Mouse (Mus musculus) lung, embryonic 16.5 days (tissue): ENCODE results near the gene Meis3. TPM values are rescaled to one million over a fixed set of nuclear protein-coding genes. Genes with fewer than 3 reads are reported as not detected.

ENCODE experiments used
- ATAC-seq: fragments of 200-750 bp; cut with Nextera tagmentation; 2 replicates; pipeline ENCODE4 v1.8.0; 2017; ENCODE audit warnings: low read depth, mild to moderate bottlenecking, moderate library complexity
- H3K27ac ChIP-seq: fragments of 300-500 bp; sonication (generic); 2 replicates; pipeline ENCODE4 v1.5.1; 2014; ENCODE audit warnings: mild to moderate bottlenecking, control low read depth, low read length
- H3K27me3 ChIP-seq: fragments of 300-500 bp; sonication (generic); 2 replicates; pipeline ENCODE4 v1.6.1; 2014; ENCODE audit warnings: low read depth, low read length, mixed read lengths; ENCODE audit not compliant: control insufficient read depth, insufficient read depth
- H3K36me3 ChIP-seq: fragments of 300-500 bp; sonication (generic); 2 replicates; pipeline ENCODE4 v1.6.1; 2014; ENCODE audit warnings: low read length; ENCODE audit not compliant: control insufficient read depth, insufficient read depth
- H3K4me1 ChIP-seq: fragments of 300-500 bp; sonication (generic); replicated peaks from 2 replicates; pipeline ENCODE4 v1.6.1; 2014; ENCODE audit warnings: low read length, mixed read lengths; ENCODE audit not compliant: control insufficient read depth, insufficient read depth
- H3K4me2 ChIP-seq: fragments of 300-500 bp; sonication (generic); 2 replicates; pipeline ENCODE4 v1.6.1; 2014; ENCODE audit warnings: low read depth, low read length, control low read depth
- H3K4me3 ChIP-seq: fragments of 300-500 bp; sonication (generic); 2 replicates; pipeline ENCODE4 v1.5.1; 2014; ENCODE audit warnings: mild to moderate bottlenecking, low read length, control low read depth
- H3K9ac ChIP-seq: fragments of 300-500 bp; sonication (generic); 2 replicates; pipeline ENCODE4 v1.6.1; 2014; ENCODE audit warnings: low read length, control low read depth
- H3K9me3 ChIP-seq: fragments of 300-500 bp; sonication (generic); 2 replicates; pipeline ENCODE4 v1.6.1; 2016; ENCODE audit warnings: low read length; ENCODE audit not compliant: control insufficient read depth
- WGBS: fragments of 180-500 bp; shearing (Covaris S2); extraction: QIAGEN DNeasy Blood & Tissue Kit; methylation state at CpG from one replicate; pipeline ENCODE4 v1.1.7; 2014; 5-methylcytosine and 5-hydroxymethylcytosine counted together
- polyA plus RNA-seq: library from polyadenylated mRNA; unstranded; fragments of >200 nt; fragmentation: Nextera tagmentation; extraction: Ambion mirVana; gene quantifications from 2 replicates; pipeline ENCODE4 v1.2.1, GENCODE M21; 2015

Gene Meis3
- polyA plus RNA-seq, 1 experiment from 2014 or later = 19.5 TPM

- WGBS = 0% methylated on average over 10 of the region's 10 CpGs
- Histone ChIP-seq H3K4me3 (peak overlapping the region; percentile 63), H3K36me3 (no peaks in the 10 kb centered on the region), H3K9me3 (no peaks in the 10 kb centered on the region), H3K9ac (peak overlapping the region; percentile 73), H3K27ac (no peak overlapping the region), H3K4me2 (peak overlapping the region; percentile 78), H3K27me3 (no peaks in the 10 kb centered on the region), H3K4me1 (peaks cover 6% of the 10 kb centered on the region; the same call in 1 of the 2 replicates)
- ATAC-seq = peak; percentile 10
Observed at GRCm38 (mm10) chr7:16175542-16175931, 647 bp downstream of the Meis3 start.

GRCm38 (mm10) chr7:16178114-16178513 is 3.2 kb downstream of the Meis3 start:
- no peaks in the 10 kb centered on the region for H3K27me3 ChIP-seq
- H3K9me3 ChIP-seq = no peaks in the 10 kb centered on the region
- ATAC-seq = no peak
- H3K9ac ChIP-seq = no peak overlapping the region
- peaks cover 6% of the 10 kb centered on the region; the same call in 1 of the 2 replicates for H3K4me1 ChIP-seq
- no peak overlapping the region for H3K4me2 ChIP-seq
- 68% methylated on average over 4 of the region's 4 CpGs for WGBS
- no peak overlapping the region for H3K27ac ChIP-seq
- H3K36me3 ChIP-seq = no peaks in the 10 kb centered on the region
- no peak overlapping the region for H3K4me3 ChIP-seq

- Histone ChIP-seq H3K9ac (no peak overlapping the region), H3K27ac (no peak overlapping the region), H3K4me2 (no peak overlapping the region), H3K36me3 (peaks cover 2% of the 10 kb centered on the region; the same call in 1 of the 2 replicates), H3K27me3 (no peaks in the 10 kb centered on the region), H3K4me1 (no peaks in the 10 kb centered on the region), H3K4me3 (no peak overlapping the region), H3K9me3 (no peaks in the 10 kb centered on the region)
- no peak for ATAC-seq
- WGBS = 21% methylated on average over 8 of the region's 8 CpGs
Observed at GRCm38 (mm10) chr7:16183663-16184062, 8.8 kb downstream of the Meis3 start.

- H3K27me3 ChIP-seq = no peaks in the 10 kb centered on the region
- H3K9me3 ChIP-seq = no peaks in the 10 kb centered on the region
- WGBS = 74% methylated on average over 8 of the region's 8 CpGs
- H3K4me1 ChIP-seq = no peaks in the 10 kb centered on the region
- no peak overlapping the region for H3K9ac ChIP-seq
- H3K36me3 ChIP-seq = peaks cover 2% of the 10 kb centered on the region; the same call in 1 of the 2 replicates
- H3K4me3 ChIP-seq = no peak overlapping the region
- H3K4me2 ChIP-seq = no peak overlapping the region
- no peak overlapping the region for H3K27ac ChIP-seq
- no peak for ATAC-seq
Observed at GRCm38 (mm10) chr7:16187494-16187893, 12.6 kb downstream of the Meis3 start.

GRCm38 (mm10) chr7:16192315-16192714 is 17.4 kb downstream of the Meis3 start:
- Histone ChIP-seq H3K4me1 (no peaks in the 10 kb centered on the region), H3K9ac (no peak overlapping the region), H3K4me2 (no peak overlapping the region), H3K4me3 (no peak overlapping the region), H3K27ac (no peak overlapping the region), H3K9me3 (no peaks in the 10 kb centered on the region), H3K36me3 (peaks cover 4% of the 10 kb centered on the region), H3K27me3 (no peaks in the 10 kb centered on the region)
- peak; percentile 32; the same call in 1 of the 2 replicates for ATAC-seq
- 14% methylated on average over 5 of the region's 5 CpGs for WGBS

- H3K4me3 ChIP-seq = no peak overlapping the region
- no peaks in the 10 kb centered on the region for H3K27me3 ChIP-seq
- 52% methylated on average over 3 of the region's 3 CpGs for WGBS
- no peaks in the 10 kb centered on the region for H3K4me1 ChIP-seq
- no peaks in the 10 kb centered on the region for H3K9me3 ChIP-seq
- no peak for ATAC-seq
- no peak overlapping the region for H3K4me2 ChIP-seq
- H3K9ac ChIP-seq = no peak overlapping the region
- H3K36me3 ChIP-seq = peaks cover 14% of the 10 kb centered on the region
- H3K27ac ChIP-seq = no peak overlapping the region
Observed at GRCm38 (mm10) chr7:16193702-16194101, 18.8 kb downstream of the Meis3 start.

GRCm38 (mm10) chr7:16196616-16197015 is 21.7 kb downstream of the Meis3 start:
- no peaks in the 10 kb centered on the region for H3K27me3 ChIP-seq
- H3K4me3 ChIP-seq = no peak overlapping the region
- 56% methylated on average over 6 of the region's 6 CpGs for WGBS
- H3K9ac ChIP-seq = no peak overlapping the region
- H3K4me2 ChIP-seq = no peak overlapping the region
- H3K4me1 ChIP-seq = no peaks in the 10 kb centered on the region
- H3K27ac ChIP-seq = no peak overlapping the region
- no peak for ATAC-seq
- no peaks in the 10 kb centered on the region for H3K9me3 ChIP-seq
- peaks cover 22% of the 10 kb centered on the region for H3K36me3 ChIP-seq

- peaks cover 24% of the 10 kb centered on the region for H3K36me3 ChIP-seq
- WGBS = 71% methylated on average over 5 of the region's 5 CpGs
- H3K27ac ChIP-seq = peak overlapping the region; percentile 39
Observed at GRCm38 (mm10) chr7:16197166-16197565, 22.3 kb downstream of the Meis3 start.

GRCm38 (mm10) chr7:16198540-16198939 is 23.6 kb downstream of the Meis3 start:
- no peak overlapping the region for H3K9ac ChIP-seq
- no peak for ATAC-seq
- H3K4me3 ChIP-seq = no peak overlapping the region
- peaks cover 24% of the 10 kb centered on the region for H3K36me3 ChIP-seq
- no peaks in the 10 kb centered on the region for H3K4me1 ChIP-seq
- no peak overlapping the region for H3K27ac ChIP-seq
- H3K9me3 ChIP-seq = no peaks in the 10 kb centered on the region
- no peak overlapping the region for H3K4me2 ChIP-seq
- WGBS = 75% methylated on average over 11 of the region's 11 CpGs
- no peaks in the 10 kb centered on the region for H3K27me3 ChIP-seq

More at GRCm38 (mm10) chr7:16197166-16197565, 22.3 kb downstream of the Meis3 start:
- no peak overlapping the region for H3K9ac ChIP-seq
- H3K4me2 ChIP-seq = no peak overlapping the region
- H3K4me3 ChIP-seq = no peak overlapping the region
- no peaks in the 10 kb centered on the region for H3K9me3 ChIP-seq
- no peaks in the 10 kb centered on the region for H3K4me1 ChIP-seq
- no peak for ATAC-seq
- H3K27me3 ChIP-seq = no peaks in the 10 kb centered on the region

GRCm38 (mm10) chr7:16201136-16201535 is 26.2 kb downstream of the Meis3 start:
- no peaks in the 10 kb centered on the region for H3K4me1 ChIP-seq
- H3K4me2 ChIP-seq = no peak overlapping the region
- no peaks in the 10 kb centered on the region for H3K9me3 ChIP-seq
- no peak overlapping the region for H3K9ac ChIP-seq
- 78% methylated on average over 6 of the region's 6 CpGs for whole genome bisulfite sequencing
- no peaks in the 10 kb centered on the region for H3K27me3 ChIP-seq
- H3K27ac ChIP-seq = no peak overlapping the region
- no peak overlapping the region for H3K4me3 ChIP-seq
- peaks cover 22% of the 10 kb centered on the region for H3K36me3 ChIP-seq
- ATAC-seq = no peak
